Comparison of ENCODE assay signal across 28 mouse cellular contexts in genomic region chr1:182679169-182679568, GRCm38 (mm10).
DNase-seq lines count a peak whose midpoint lies in the region; ATAC-seq and TF ChIP-seq lines count a peak whose summit lies in the region.
"Had no signal": no experiment of that assay in that cellular context is flagged by ENCODE, and none has a peak within 500 bp of the region (broad histone marks: within the 10 kb centered on the region; RNA-seq: fewer than 3 reads in every experiment).

No protein-coding gene starts in this region.

- intact Hi-C loops in heart, adult 2 months (cut with DNase I) = no loop called here

- 68% methylated on average over 3 of the region's 3 CpGs for WGBS in hindbrain, embryonic 10.5 days
- WGBS in hindbrain, embryonic 11.5 days = 62% methylated on average over 3 of the region's 3 CpGs
- WGBS in lung, embryonic 15.5 days = 46% methylated on average over 3 of the region's 3 CpGs
- 66% methylated on average over 3 of the region's 3 CpGs for WGBS in limb, embryonic 12.5 days
- WGBS in heart, adult 2 months = 67% methylated on average over 3 of the region's 3 CpGs

- no peaks in the 10 kb centered on the region for H3K9me3 ChIP-seq in hindbrain, embryonic 10.5 days
- no peaks in the 10 kb centered on the region for H3K9me3 ChIP-seq in hindbrain, embryonic 11.5 days (ENCODE audit: control insufficient read depth, low read length)
- no peaks in the 10 kb centered on the region for H3K9me3 ChIP-seq in lung, embryonic 15.5 days
- no peaks in the 10 kb centered on the region for H3K9me3 ChIP-seq in limb, embryonic 12.5 days
- H3K9me3 ChIP-seq: embryonic facial prominence, embryonic 12.5 days; forebrain, embryonic 12.5 days; intestine, embryonic 15.5 days; limb, embryonic 13.5 days; midbrain, embryonic 15.5 days; neural tube, embryonic 15.5 days had no signal

- no peak for DNase-seq in hindbrain, embryonic 10.5 days (ENCODE audit: low spot score)
- no peak for DNase-seq in hindbrain, embryonic 11.5 days (ENCODE audit: low spot score)
- DNase-seq in lung, postnatal 10 days = no peak
- DNase-seq in thymus, postnatal 14 days = peak; percentile 40
- DNase-seq in thymus, postnatal 0 days (ENCODE audit: low spot score) = no peak
- no peak for DNase-seq in heart, adult 2 months
- DNase-seq: adrenal gland, adult 8-10 months; cerebellum, adult 2 months; cerebellum, postnatal 14 days; gastrocnemius, postnatal 14 days; heart, adult 11 months; heart, postnatal 4 days; retina, postnatal 1 day; right cerebral cortex, postnatal 14 days had no signal

- ATAC-seq in hindbrain, embryonic 11.5 days (ENCODE audit: low FRiP score) = no peak
- ATAC-seq in lung, embryonic 15.5 days (ENCODE audit: borderline replicate concordance, extremely low read depth, low FRiP score, low TSS enrichment) = no peak
- no peak for ATAC-seq in limb, embryonic 12.5 days (ENCODE audit: insufficient number of reproducible peaks, insufficient read depth, low FRiP score, low TSS enrichment, low read depth)
- ATAC-seq: hindbrain, postnatal 0 days; intestine, embryonic 15.5 days; midbrain, embryonic 15.5 days had no signal

- no peak for TF ChIP-seq POLR2A in heart, adult 2 months (IDR thresholded peaks at IDR 0.05; ENCODE audit: insufficient read depth, low read depth, low read length)

- H3K4me1 ChIP-seq in hindbrain, embryonic 10.5 days (replicated peaks) = peaks cover 22% of the 10 kb centered on the region
- H3K4me1 ChIP-seq in hindbrain, embryonic 11.5 days (replicated peaks; ENCODE audit: control insufficient read depth, insufficient read depth, low read length) = no peaks in the 10 kb centered on the region
- peaks cover 34% of the 10 kb centered on the region for H3K4me1 ChIP-seq in lung, embryonic 15.5 days
- peaks cover 30% of the 10 kb centered on the region for H3K4me1 ChIP-seq in limb, embryonic 12.5 days (replicated peaks)
- H3K4me1 ChIP-seq in heart, adult 2 months (ENCODE audit: control insufficient read depth, insufficient read depth, low read length) = peaks cover 1% of the 10 kb centered on the region; the same call in 1 of the 2 replicates

- TF ChIP-seq CTCF in heart, adult 2 months (IDR thresholded peaks at IDR 0.05) = no peak

- H3K36me3 ChIP-seq in hindbrain, embryonic 10.5 days = no peaks in the 10 kb centered on the region
- H3K36me3 ChIP-seq in hindbrain, embryonic 11.5 days (ENCODE audit: control insufficient read depth, insufficient read depth, low read length) = no peaks in the 10 kb centered on the region
- no peaks in the 10 kb centered on the region for H3K36me3 ChIP-seq in lung, embryonic 15.5 days
- H3K36me3 ChIP-seq in limb, embryonic 12.5 days = no peaks in the 10 kb centered on the region
- no peaks in the 10 kb centered on the region for H3K36me3 ChIP-seq in heart, adult 2 months (ENCODE audit: control insufficient read depth, insufficient read depth, low read length)
- H3K36me3 ChIP-seq: embryonic facial prominence, embryonic 12.5 days; forebrain, embryonic 12.5 days; G1E; intestine, embryonic 15.5 days; limb, embryonic 13.5 days; midbrain, embryonic 15.5 days; neural tube, embryonic 15.5 days had no signal

- no peaks in the 10 kb centered on the region for H3K79me2 ChIP-seq in heart, adult 2 months (replicated peaks; ENCODE audit: control insufficient read depth, insufficient read depth, low read length)

- H3K9ac ChIP-seq in hindbrain, embryonic 11.5 days (ENCODE audit: low read depth, low read length) = no peak overlapping the region
- H3K9ac ChIP-seq in lung, embryonic 15.5 days = no peak overlapping the region
- no peak overlapping the region for H3K9ac ChIP-seq in limb, embryonic 12.5 days (replicated peaks)
- no peak overlapping the region for H3K9ac ChIP-seq in heart, adult 2 months (ENCODE audit: low read depth, low read length)
- H3K9ac ChIP-seq: embryonic facial prominence, embryonic 12.5 days; forebrain, embryonic 12.5 days; intestine, embryonic 15.5 days; limb, embryonic 13.5 days; midbrain, embryonic 15.5 days; neural tube, embryonic 15.5 days had no signal

- H3K27ac ChIP-seq in hindbrain, embryonic 10.5 days = peak overlapping the region; percentile 29; the same call in 1 of the 2 replicates
- no peak overlapping the region for H3K27ac ChIP-seq in hindbrain, embryonic 11.5 days (ENCODE audit: low read depth, low read length)
- peak overlapping the region; percentile 88 for H3K27ac ChIP-seq in lung, embryonic 15.5 days
- H3K27ac ChIP-seq in limb, embryonic 12.5 days = peak overlapping the region; percentile 17; the same call in 1 of the 2 replicates
- H3K27ac ChIP-seq in heart, adult 2 months = no peak overlapping the region
- H3K27ac ChIP-seq: forebrain, embryonic 12.5 days; hindbrain, postnatal 0 days; intestine, embryonic 15.5 days; limb, embryonic 13.5 days; macrophage; midbrain, embryonic 15.5 days; neural tube, embryonic 15.5 days had no signal

- no peak overlapping the region for H3K4me3 ChIP-seq in hindbrain, embryonic 10.5 days
- no peak overlapping the region for H3K4me3 ChIP-seq in hindbrain, embryonic 11.5 days (ENCODE audit: low read depth, low read length)
- H3K4me3 ChIP-seq in lung, embryonic 15.5 days = no peak overlapping the region
- H3K4me3 ChIP-seq in limb, embryonic 12.5 days (replicated peaks) = no peak overlapping the region
- no peak overlapping the region for H3K4me3 ChIP-seq in heart, adult 2 months
- H3K4me3 ChIP-seq: embryonic facial prominence, embryonic 12.5 days; erythroblast, embryonic 14.5 days; forebrain, embryonic 12.5 days; intestine, embryonic 15.5 days; limb, embryonic 13.5 days; midbrain, embryonic 15.5 days; neural tube, embryonic 15.5 days had no signal

- no peak overlapping the region for H3K4me2 ChIP-seq in hindbrain, embryonic 11.5 days (replicated peaks; ENCODE audit: low read depth, low read length)
- no peak overlapping the region for H3K4me2 ChIP-seq in lung, embryonic 15.5 days
- H3K4me2 ChIP-seq in limb, embryonic 12.5 days = no peak overlapping the region
- H3K4me2 ChIP-seq: embryonic facial prominence, embryonic 12.5 days; forebrain, embryonic 12.5 days; heart, embryonic 11.5 days; intestine, embryonic 15.5 days; limb, embryonic 13.5 days; liver, embryonic 11.5 days; midbrain, embryonic 15.5 days; neural tube, embryonic 15.5 days had no signal

- TF ChIP-seq EP300 in heart, adult 2 months (IDR thresholded peaks at IDR 0.05; ENCODE audit: insufficient read depth, low read depth, low read length) = no peak

- H3K27me3 ChIP-seq in hindbrain, embryonic 10.5 days (ENCODE audit: insufficient read depth, poor library complexity, severe bottlenecking) = no peaks in the 10 kb centered on the region
- no peaks in the 10 kb centered on the region for H3K27me3 ChIP-seq in hindbrain, embryonic 11.5 days (ENCODE audit: control insufficient read depth, insufficient read depth, low read length)
- H3K27me3 ChIP-seq in lung, embryonic 15.5 days = peaks cover 5% of the 10 kb centered on the region; the same call in 1 of the 2 replicates
- peaks cover 3% of the 10 kb centered on the region; the same call in 1 of the 2 replicates for H3K27me3 ChIP-seq in limb, embryonic 12.5 days
- no peaks in the 10 kb centered on the region for H3K27me3 ChIP-seq in heart, adult 2 months (ENCODE audit: control insufficient read depth, insufficient read depth, low read length)
- H3K27me3 ChIP-seq: embryonic facial prominence, embryonic 12.5 days; intestine, embryonic 15.5 days; limb, embryonic 13.5 days; midbrain, embryonic 15.5 days; neural tube, embryonic 15.5 days had no signal

Comparison
In these comparisons a context has a peak if more than half of its experiments do, and no peak if none do; other contexts are left out.
1. H3K27ac ChIP-seq: peak in hindbrain, embryonic 10.5 days (single experiment), lung, embryonic 15.5 days (single experiment) and limb, embryonic 12.5 days (single experiment); none in hindbrain, embryonic 11.5 days (single experiment) and heart, adult 2 months (single experiment).